Comparison of ENCODE assay signal across 9 mouse cellular contexts in genomic region chr2:120348120-120348519, GRCm38 (mm10). TPM values are rescaled to one million over a fixed set of nuclear protein-coding genes. Genes with fewer than 3 reads are reported as not detected.
DNase-seq lines count a peak whose midpoint lies in the region; TF ChIP-seq lines count a peak whose summit lies in the region.
"Had no signal": no experiment of that assay in that cellular context is flagged by ENCODE, and none has a peak within 500 bp of the region (broad histone marks: within the 10 kb centered on the region; RNA-seq: fewer than 3 reads in every experiment).

No protein-coding gene starts in this region.

- TF ChIP-seq POLR2A in bone marrow macrophage, adult 2 months (IDR thresholded peaks at IDR 0.05; ENCODE audit: borderline replicate concordance, low read depth, low read length): peak; percentile 75; the same call in 1 of the 2 replicates

- H3K4me3 ChIP-seq in gastrocnemius, adult 2 months: no peak overlapping the region; the same call in 1 of the 2 replicates
- H3K4me3 ChIP-seq in bone marrow macrophage, adult 2 months (ENCODE audit: insufficient read depth, low read length): peak overlapping the region; percentile 38
- H3K4me3 ChIP-seq in megakaryocyte, embryonic 14.5 days (replicated peaks): peak overlapping the region; percentile 83
- H3K4me3 ChIP-seq: embryonic facial prominence, embryonic 15.5 days had no signal

- H3K9me3 ChIP-seq in megakaryocyte, embryonic 14.5 days: no peaks in the 10 kb centered on the region
- H3K9me3 ChIP-seq: embryonic facial prominence, embryonic 15.5 days had no signal

- H3K27ac ChIP-seq in gastrocnemius, adult 2 months: peak overlapping the region; percentile 48
- peak overlapping the region; percentile 88 for H3K27ac ChIP-seq in bone marrow macrophage, adult 2 months (ENCODE audit: insufficient read depth, low read depth, low read length)
- H3K27ac ChIP-seq: embryonic facial prominence, embryonic 15.5 days had no signal

- no peak for TF ChIP-seq CTCF in gastrocnemius, adult 2 months (IDR thresholded peaks at IDR 0.05)
- no peak for TF ChIP-seq CTCF in bone marrow macrophage, adult 2 months (IDR thresholded peaks at IDR 0.05; ENCODE audit: low read depth, low read length)

- peak; percentile 52 for DNase-seq in gastrocnemius, adult 2 months
- no peak for DNase-seq in gastrocnemius, postnatal 10 days
- DNase-seq in kidney, postnatal 10 days: peak; percentile 57
- DNase-seq in spleen, postnatal 4 days (ENCODE audit: low spot score in 2 of 2): no peak
- DNase-seq in urinary bladder, adult 18-20 months (ENCODE audit: low spot score in 2 of 2): no peak
- no peak for DNase-seq in urinary bladder, postnatal 4 days (ENCODE audit: low spot score in 2 of 2)

- peaks cover 60% of the 10 kb centered on the region for H3K36me3 ChIP-seq in megakaryocyte, embryonic 14.5 days (replicated peaks; ENCODE audit: low read length)

- intact Hi-C loops in gastrocnemius, adult 2 months (cut with DNase I): no loop called here

- peaks cover 34% of the 10 kb centered on the region for H3K4me1 ChIP-seq in bone marrow macrophage, adult 2 months (ENCODE audit: control insufficient read depth, insufficient read depth, low read length)
- peaks cover 91% of the 10 kb centered on the region for H3K4me1 ChIP-seq in megakaryocyte, embryonic 14.5 days

- no peaks in the 10 kb centered on the region for H3K27me3 ChIP-seq in megakaryocyte, embryonic 14.5 days (replicated peaks)
- H3K27me3 ChIP-seq: embryonic facial prominence, embryonic 15.5 days had no signal

RNA-seq across cellular contexts. Expression of gene Vps39, which starts 4.8 kb away (rescaled TPM):
- 10 to 100 TPM; 16.1 to 21.1 TPM for total RNA-seq in gastrocnemius, adult 2 months (2021)
- 10 to 100 TPM; 17.9 to 20.7 TPM for total RNA-seq in gastrocnemius, postnatal 10 days (2021)
- 61.7 and 72.9 TPM in 2 replicates for polyA plus RNA-seq in bone marrow macrophage, adult 2 months (2012; ENCODE audit: insufficient read depth, insufficient read length, missing spikeins)
- 2.0 and 4.7 TPM in 2 replicates for polyA plus RNA-seq in megakaryocyte, embryonic 14.5 days (2012; ENCODE audit: insufficient read depth, low replicate concordance)

RNA-seq across cellular contexts. Expression of gene Pla2g4f, which starts 34.2 kb away (rescaled TPM):
- not detected for total RNA-seq in gastrocnemius, adult 2 months (2021)
- not detected for total RNA-seq in gastrocnemius, postnatal 10 days (2021)
- not detected in 2 replicates for polyA plus RNA-seq in bone marrow macrophage, adult 2 months (2012; ENCODE audit: insufficient read depth, insufficient read length, missing spikeins)
- 0.04 TPM in 1 of 2 replicates, not detected in the other for polyA plus RNA-seq in megakaryocyte, embryonic 14.5 days (2012; ENCODE audit: insufficient read depth, low replicate concordance)

RNA-seq across cellular contexts. Expression of gene Ganc, which starts 55.6 kb away (rescaled TPM):
- total RNA-seq in gastrocnemius, adult 2 months (2021): 10 to 100 TPM; 29.7 to 34.3 TPM
- total RNA-seq in gastrocnemius, postnatal 10 days (2021): 10 to 100 TPM; 29.1 to 30.8 TPM
- 10.4 and 15.5 TPM in 2 replicates for polyA plus RNA-seq in bone marrow macrophage, adult 2 months (2012; ENCODE audit: insufficient read depth, insufficient read length, missing spikeins)
- polyA plus RNA-seq in megakaryocyte, embryonic 14.5 days (2012; ENCODE audit: insufficient read depth, low replicate concordance): 0.86 TPM in 1 of 2 replicates, not detected in the other

RNA-seq across cellular contexts. Expression of gene Tmem87a, which starts 55.8 kb away (rescaled TPM):
- 10 to 100 TPM; 31.4 to 51.8 TPM for total RNA-seq in gastrocnemius, adult 2 months (2021)
- total RNA-seq in gastrocnemius, postnatal 10 days (2021): 10 to 100 TPM; 36.4 to 40.4 TPM
- 35.3 and 37.1 TPM in 2 replicates for polyA plus RNA-seq in bone marrow macrophage, adult 2 months (2012; ENCODE audit: insufficient read depth, insufficient read length, missing spikeins)
- 0.91 TPM in 1 of 2 replicates, not detected in the other for polyA plus RNA-seq in megakaryocyte, embryonic 14.5 days (2012; ENCODE audit: insufficient read depth, low replicate concordance)

RNA-seq across cellular contexts. Expression of gene Pla2g4d, which starts 59.1 kb away (rescaled TPM):
- not detected for total RNA-seq in gastrocnemius, adult 2 months (2021)
- not detected for total RNA-seq in gastrocnemius, postnatal 10 days (2021)
- not detected in 2 replicates for polyA plus RNA-seq in bone marrow macrophage, adult 2 months (2012; ENCODE audit: insufficient read depth, insufficient read length, missing spikeins)
- 0.03 TPM in 1 of 2 replicates, not detected in the other for polyA plus RNA-seq in megakaryocyte, embryonic 14.5 days (2012; ENCODE audit: insufficient read depth, low replicate concordance)

Comparison
In these comparisons a context has a peak if more than half of its experiments do, and no peak if none do; other contexts are left out.
1. DNase-seq: peak in gastrocnemius, adult 2 months (single experiment) and kidney, postnatal 10 days (single experiment); none in gastrocnemius, postnatal 10 days (single experiment), spleen, postnatal 4 days (0 of 2), urinary bladder, adult 18-20 months (0 of 2) and urinary bladder, postnatal 4 days (0 of 2).